In genomic region chr10:94523711-94524156, GRCm38 (mm10) we compare ENCODE assay signal across 8 mouse cellular contexts.
DNase-seq lines count a peak whose midpoint lies in the region; ATAC-seq lines count a peak whose summit lies in the region.

No protein-coding gene starts in this region.

- no peak for ATAC-seq in liver, embryonic 11.5 days (replicated peaks; ENCODE audit: low FRiP score)
- peak; percentile 62 for ATAC-seq in intestine, embryonic 15.5 days
- peak; percentile 38; the same call in 1 of the 2 replicates for ATAC-seq in neural tube, embryonic 11.5 days (ENCODE audit: insufficient read depth, low FRiP score, low TSS enrichment)

- 41% methylated on average over 18 of the region's 18 CpGs for WGBS in liver, embryonic 11.5 days
- 19% methylated on average over 18 of the region's 18 CpGs for WGBS in intestine, embryonic 15.5 days
- 22% methylated on average over 18 of the region's 18 CpGs for WGBS in limb, embryonic 10.5 days
- WGBS in neural tube, embryonic 11.5 days, result 17% methylated on average over 18 of the region's 18 CpGs

- H3K27ac ChIP-seq in liver, embryonic 11.5 days (ENCODE audit: low read depth, low read length), result no peak overlapping the region
- H3K27ac ChIP-seq in intestine, embryonic 15.5 days, result no peak overlapping the region
- peak overlapping the region; percentile 14; the same call in 1 of the 2 replicates for H3K27ac ChIP-seq in limb, embryonic 10.5 days
- H3K27ac ChIP-seq in neural tube, embryonic 11.5 days (ENCODE audit: low read depth, low read length), result no peak overlapping the region

- H3K27me3 ChIP-seq in liver, embryonic 11.5 days (replicated peaks; ENCODE audit: control insufficient read depth, insufficient read depth, low read length), result no peaks in the 10 kb centered on the region
- H3K27me3 ChIP-seq in intestine, embryonic 15.5 days (replicated peaks), result no peaks in the 10 kb centered on the region
- H3K27me3 ChIP-seq in limb, embryonic 10.5 days (ENCODE audit: low read depth, poor library complexity, severe bottlenecking), result peaks cover 6% of the 10 kb centered on the region; the same call in 1 of the 2 replicates
- H3K27me3 ChIP-seq in neural tube, embryonic 11.5 days (ENCODE audit: control insufficient read depth, insufficient read depth, low read length), result no peaks in the 10 kb centered on the region

- DNase-seq in liver, result peak; percentile 74
- DNase-seq in liver, embryonic 11.5 days (ENCODE audit: low spot score), result no peak
- DNase-seq in embryo, embryonic 11.5 days (ENCODE audit: low read depth, low spot score), result peak; percentile 62
- peak; percentile 97 for DNase-seq in heart, adult 11 months
- peak; percentile 65 for DNase-seq in limb, embryonic 10.5 days (ENCODE audit: low spot score)
- DNase-seq in neural tube, embryonic 11.5 days (ENCODE audit: low spot score), result peak; percentile 72
- peak; percentile 79 for DNase-seq in thymus, postnatal 4 days

- H3K36me3 ChIP-seq in liver, embryonic 11.5 days (ENCODE audit: control insufficient read depth, insufficient read depth, low read length), result no peaks in the 10 kb centered on the region
- no peaks in the 10 kb centered on the region for H3K36me3 ChIP-seq in intestine, embryonic 15.5 days
- H3K36me3 ChIP-seq in limb, embryonic 10.5 days, result no peaks in the 10 kb centered on the region
- no peaks in the 10 kb centered on the region for H3K36me3 ChIP-seq in neural tube, embryonic 11.5 days (ENCODE audit: control insufficient read depth, insufficient read depth, low read length)

- H3K9ac ChIP-seq in liver, embryonic 11.5 days (ENCODE audit: low read depth, low read length), result no peak overlapping the region
- H3K9ac ChIP-seq in intestine, embryonic 15.5 days, result no peak overlapping the region
- H3K9ac ChIP-seq in neural tube, embryonic 11.5 days (ENCODE audit: low read length), result no peak overlapping the region

- H3K4me1 ChIP-seq in liver, embryonic 11.5 days (replicated peaks; ENCODE audit: control insufficient read depth, insufficient read depth, low read length), result peaks cover 36% of the 10 kb centered on the region
- peaks cover 13% of the 10 kb centered on the region for H3K4me1 ChIP-seq in intestine, embryonic 15.5 days (replicated peaks)
- peaks cover 47% of the 10 kb centered on the region for H3K4me1 ChIP-seq in limb, embryonic 10.5 days
- H3K4me1 ChIP-seq in neural tube, embryonic 11.5 days (ENCODE audit: control insufficient read depth, insufficient read depth, low read length), result peaks cover 2% of the 10 kb centered on the region; the same call in 1 of the 2 replicates

- H3K4me2 ChIP-seq in liver, embryonic 11.5 days, result no peak overlapping the region
- H3K4me2 ChIP-seq in intestine, embryonic 15.5 days (replicated peaks), result peak overlapping the region; percentile 29
- no peak overlapping the region for H3K4me2 ChIP-seq in neural tube, embryonic 11.5 days (ENCODE audit: low read depth)

- H3K9me3 ChIP-seq in liver, embryonic 11.5 days (ENCODE audit: control insufficient read depth, low read length), result no peaks in the 10 kb centered on the region
- H3K9me3 ChIP-seq in intestine, embryonic 15.5 days, result no peaks in the 10 kb centered on the region
- H3K9me3 ChIP-seq in limb, embryonic 10.5 days (replicated peaks), result no peaks in the 10 kb centered on the region
- H3K9me3 ChIP-seq in neural tube, embryonic 11.5 days (ENCODE audit: control insufficient read depth, low read length), result no peaks in the 10 kb centered on the region

- no peak overlapping the region for H3K4me3 ChIP-seq in liver, embryonic 11.5 days (ENCODE audit: low read depth, low read length)
- no peak overlapping the region for H3K4me3 ChIP-seq in intestine, embryonic 15.5 days (replicated peaks)
- no peak overlapping the region for H3K4me3 ChIP-seq in limb, embryonic 10.5 days
- no peak overlapping the region for H3K4me3 ChIP-seq in neural tube, embryonic 11.5 days (ENCODE audit: low read depth, low read length)
